Mouse (Mus musculus): ENCODE measurements around the gene Raver1.
A peak's percentile ranks its signal among the peaks of the same experiment; 100 is the strongest.
"Not testable (repeated sequence)": the region's sequence is repeated elsewhere in the genome, so short reads cannot be mapped to it uniquely, and the experiment has no call there.

Raver1 gene

GRCm38 (mm10) chr9:21104814-21105213 lies 13.0 kb upstream of the Raver1 start:
- no peak for DNase-seq

DNA sequence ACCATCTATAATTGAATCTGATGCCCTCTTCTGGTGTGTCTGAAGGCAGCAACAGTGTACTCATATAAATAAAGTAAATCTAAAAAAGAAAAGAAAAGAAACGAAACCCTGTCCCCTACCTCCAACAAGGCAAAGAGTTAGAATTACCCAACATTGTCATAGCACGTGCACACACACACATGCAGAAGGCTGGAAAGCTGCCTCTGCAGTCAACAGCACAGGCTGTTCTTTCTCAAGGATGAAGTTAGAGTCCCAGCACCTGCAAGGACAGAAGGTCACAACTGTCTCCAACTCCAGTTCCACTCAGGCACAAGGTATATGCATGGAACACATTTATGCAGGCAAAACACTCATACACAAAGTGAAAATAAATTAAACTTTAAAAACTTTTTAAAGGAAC lies 10.3 kb upstream of the Raver1 start:
- DNase-seq: no peak

- no peak for DNase-seq
Measured at GRCm38 (mm10) chr9:21100447-21101161, 8.8 kb upstream of the Raver1 start.

DNA sequence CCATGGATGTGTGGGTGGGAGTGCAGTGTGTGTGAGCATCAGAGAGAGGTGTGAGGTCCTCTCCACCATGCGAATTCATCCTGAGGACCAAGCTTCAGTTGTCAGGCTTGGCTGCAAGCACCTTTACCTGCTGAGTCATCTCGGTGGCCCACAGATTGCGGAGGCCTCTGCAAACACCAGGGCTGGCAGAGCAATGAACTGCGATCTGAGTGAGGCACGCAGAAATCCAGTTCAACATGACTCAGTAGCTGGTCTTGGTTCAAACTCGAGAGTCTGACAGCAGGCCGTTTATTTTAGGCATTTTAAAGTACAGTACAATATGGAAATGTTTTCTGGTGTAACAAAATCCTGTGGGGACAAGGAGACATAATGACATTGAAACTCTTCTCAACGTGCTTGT lies 6.0 kb upstream of the Raver1 start:
- DNase-seq: no peak

- DNase-seq: no peak
Measured at GRCm38 (mm10) chr9:21095958-21096357, 4.2 kb upstream of the Raver1 start.

DNA sequence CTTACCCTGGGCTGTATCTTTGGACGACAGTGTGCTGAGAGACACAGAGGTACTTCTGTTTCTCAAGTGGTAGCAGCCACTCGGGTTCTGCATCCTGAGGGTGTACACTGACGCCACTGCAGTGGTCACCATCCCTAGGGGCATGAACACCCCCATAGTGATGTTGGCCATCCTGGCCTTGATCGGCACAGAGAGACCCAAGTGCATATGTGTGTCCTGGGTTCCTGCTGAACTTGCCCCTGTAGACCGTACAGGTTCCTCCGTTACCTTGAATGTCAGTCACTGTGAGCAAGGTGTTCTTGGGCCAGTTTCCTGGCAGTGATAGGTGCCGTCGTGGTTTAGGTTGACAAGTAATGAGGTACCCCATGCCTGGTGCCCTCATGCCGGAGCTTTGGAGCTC lies 1.6 kb upstream of the Raver1 start:
- DNase-seq: peak; percentile 45

DNA sequence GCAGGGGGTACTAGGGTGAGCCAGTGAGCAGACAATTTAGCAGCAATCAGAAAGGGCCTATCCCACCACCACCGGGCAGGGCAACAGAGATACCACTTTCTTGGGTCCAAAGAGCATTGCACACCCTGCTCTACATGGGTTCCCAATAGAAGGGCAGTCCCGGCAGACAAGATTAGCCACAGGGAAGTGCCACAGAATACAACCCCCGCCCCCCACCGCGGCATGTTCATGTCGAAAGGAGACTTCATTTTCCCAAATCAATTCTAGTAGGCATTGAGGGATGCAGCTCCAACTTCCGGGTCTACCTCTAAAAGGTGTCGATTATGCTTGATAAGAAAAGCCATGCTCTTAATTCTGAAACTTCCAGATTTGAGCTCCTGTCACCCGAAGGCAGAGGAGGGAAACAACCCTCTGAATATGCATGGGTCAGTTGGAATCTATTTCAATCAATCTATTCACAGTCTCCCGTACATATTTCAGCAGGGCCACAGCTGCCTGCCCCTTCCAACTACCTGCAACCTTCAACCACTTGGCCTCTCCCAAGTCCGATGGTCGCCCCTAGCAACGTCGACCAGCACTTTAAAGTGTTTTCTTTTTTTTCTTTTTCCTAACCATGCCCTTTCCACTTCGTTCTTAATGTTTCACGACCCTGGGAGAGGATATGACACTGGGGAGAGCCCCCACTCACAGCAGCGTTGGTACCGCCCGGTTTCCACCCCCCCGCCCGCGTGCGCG lies 669 bp downstream of the Raver1 start:
- peak; percentile 57 for DNase-seq

DNA sequence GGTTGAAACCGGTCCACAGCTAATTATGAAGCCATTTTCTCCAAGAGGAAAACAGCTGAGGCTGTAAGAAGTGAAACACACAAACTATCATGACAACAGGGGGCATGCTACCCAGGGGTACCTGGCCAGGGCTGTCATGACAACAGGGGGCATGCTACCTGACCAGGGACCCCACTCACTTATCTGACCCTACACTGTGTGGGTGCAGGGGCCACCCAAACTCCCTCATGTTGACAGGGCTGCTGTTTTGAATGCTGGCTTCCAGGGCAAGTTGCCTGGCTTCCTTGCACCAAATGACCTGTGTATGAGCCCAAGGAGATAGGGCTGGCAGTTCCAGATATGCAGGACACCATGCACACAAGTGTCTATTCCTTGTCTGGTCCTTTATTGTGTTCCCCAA lies 1.3 kb downstream of the Raver1 start:
- DNase-seq: peak; percentile 50

DNA sequence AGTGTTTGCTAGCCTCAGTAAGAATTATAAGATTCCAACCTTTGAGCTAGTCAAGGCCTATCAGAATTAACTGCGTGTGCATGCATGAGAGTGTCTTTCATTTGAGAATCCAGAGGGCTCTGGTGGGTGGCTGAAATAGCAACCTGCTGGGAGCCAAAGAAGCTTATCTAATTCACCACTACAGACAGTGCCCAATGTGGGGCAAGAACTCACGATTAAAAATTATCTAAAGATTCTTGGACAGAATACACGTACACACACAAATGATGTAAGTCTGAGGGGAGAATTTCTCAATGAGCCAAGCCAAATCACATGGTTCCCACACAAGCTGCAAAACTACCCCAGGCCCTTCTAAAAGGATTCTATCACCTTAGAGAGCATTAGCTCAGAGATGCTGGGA lies 8.5 kb downstream of the Raver1 start:
- no peak for DNase-seq

DNA sequence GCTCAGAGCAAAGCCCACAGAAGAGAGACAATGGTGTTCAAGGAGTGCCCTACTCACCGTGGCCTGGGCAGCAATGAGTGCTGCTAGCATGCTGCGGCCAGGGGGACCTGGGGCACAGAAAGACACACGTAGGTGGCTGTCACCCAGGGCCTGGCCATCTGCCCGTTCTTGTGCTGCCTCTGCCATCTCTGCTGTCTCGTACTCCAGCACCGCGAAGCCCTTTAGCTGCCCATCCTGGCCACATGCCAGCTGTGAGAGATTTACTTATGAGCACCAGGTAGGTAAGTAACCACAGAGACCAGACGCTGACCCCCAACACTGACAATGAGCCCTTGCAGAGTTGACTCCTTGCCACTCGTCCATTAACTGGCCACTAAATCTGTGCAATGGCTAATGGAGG lies 10.7 kb downstream of the Raver1 start:
- no peak for DNase-seq

GRCm38 (mm10) chr9:21075625-21076024 lies 16.2 kb downstream of the Raver1 start:
- DNase-seq: no peak

GRCm38 (mm10) chr9:21074173-21074572 lies 17.6 kb downstream of the Raver1 start:
- no peak for DNase-seq

- peak; percentile 87 for DNase-seq
Measured at GRCm38 (mm10) chr9:21073044-21073840, 18.6 kb downstream of the Raver1 start, which contains the start of the genes Gm49373 and Fdx1l. TSS of gene Gm49373 (minus strand) at chr9:21073096. TSS of gene Fdx1l (minus strand) at chr9:21073614.

- DNase-seq: no peak
Measured at GRCm38 (mm10) chr9:21072641-21073040, 19.2 kb downstream of the Raver1 start.

DNA sequence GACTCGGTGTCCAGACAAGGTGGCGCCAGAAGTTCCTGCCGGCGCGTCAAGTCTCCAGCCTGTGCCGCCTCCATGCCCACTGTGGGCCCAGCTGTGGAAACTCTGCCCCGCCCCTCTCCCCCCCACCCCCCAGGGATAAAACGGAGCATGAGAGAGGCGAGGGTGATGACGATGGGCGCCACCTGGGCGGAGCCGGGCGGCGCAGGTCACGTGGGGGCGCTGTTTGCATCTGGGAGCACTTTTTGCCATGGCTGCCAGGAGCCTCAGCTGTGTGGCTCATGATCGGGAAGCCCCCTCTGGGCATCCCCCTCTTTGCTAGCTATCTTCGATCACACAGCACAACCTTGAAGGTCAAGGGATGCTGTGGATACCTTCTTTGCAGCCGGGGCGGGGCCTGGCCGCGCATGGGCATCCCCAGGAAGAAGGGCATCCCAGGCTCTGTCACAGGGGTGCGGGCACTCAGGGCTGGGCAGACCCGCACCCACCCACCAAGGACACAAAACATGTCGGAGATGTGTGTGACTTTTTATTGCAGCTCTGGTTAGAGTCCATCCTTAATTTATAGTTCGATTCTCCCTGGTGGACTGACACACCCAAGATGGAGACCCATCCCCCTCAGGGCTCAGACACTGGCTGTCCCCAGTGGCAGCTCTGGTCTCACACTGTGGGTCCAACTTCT lies 24.7 kb downstream of the Raver1 start, which contains the start of gene Zglp1:
Gene Zglp1 (minus strand): TSS at position 88 of the 679 bp plus-strand sequence.
- no peak for DNase-seq

GRCm38 (mm10) chr9:21062928-21063327 lies 28.9 kb downstream of the Raver1 start:
- DNase-seq: no peak

- no peak for DNase-seq
Measured at GRCm38 (mm10) chr9:21051578-21051977, 40.2 kb downstream of the Raver1 start.

DNA sequence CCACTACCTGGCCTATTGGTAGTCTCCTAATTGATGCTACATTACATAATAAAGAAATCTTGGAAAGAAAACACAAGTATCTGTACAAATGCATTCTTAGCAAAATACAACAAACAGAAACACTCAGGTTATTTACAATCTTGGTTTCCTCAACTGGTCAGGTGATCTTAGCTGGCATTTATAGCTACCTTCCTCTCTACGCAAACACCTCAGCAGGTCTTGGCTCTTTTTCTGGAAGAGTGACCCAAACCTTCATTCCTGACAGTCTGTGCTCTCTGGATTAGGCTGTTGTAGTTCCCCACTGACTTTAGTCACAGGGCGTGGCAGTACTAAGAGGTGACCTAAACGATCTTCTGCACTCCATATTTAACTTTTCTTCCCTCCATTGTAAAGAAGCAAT lies 46.6 kb downstream of the Raver1 start:
- no peak for DNase-seq

DNA sequence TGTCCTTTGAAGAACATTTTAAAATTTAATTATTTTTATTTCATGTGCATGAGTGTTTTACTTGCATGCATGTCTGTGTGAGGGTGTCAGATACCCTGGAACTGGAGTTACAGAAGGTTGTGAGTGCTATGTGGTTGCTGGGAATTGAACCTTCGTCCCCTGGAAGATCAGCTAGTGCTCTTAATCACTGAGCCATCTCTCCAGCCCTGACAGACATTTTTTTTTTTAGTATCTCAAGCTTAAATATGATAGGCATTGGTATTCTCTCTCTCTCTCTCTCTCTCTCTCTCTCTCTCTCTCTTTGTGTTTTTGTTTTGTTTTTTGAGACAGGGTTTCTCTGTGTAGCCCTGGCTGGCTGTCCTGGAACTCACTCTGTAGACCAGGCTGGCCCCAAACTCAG lies 47.0 kb downstream of the Raver1 start:
- DNase-seq: not testable (repeated sequence)

DNA sequence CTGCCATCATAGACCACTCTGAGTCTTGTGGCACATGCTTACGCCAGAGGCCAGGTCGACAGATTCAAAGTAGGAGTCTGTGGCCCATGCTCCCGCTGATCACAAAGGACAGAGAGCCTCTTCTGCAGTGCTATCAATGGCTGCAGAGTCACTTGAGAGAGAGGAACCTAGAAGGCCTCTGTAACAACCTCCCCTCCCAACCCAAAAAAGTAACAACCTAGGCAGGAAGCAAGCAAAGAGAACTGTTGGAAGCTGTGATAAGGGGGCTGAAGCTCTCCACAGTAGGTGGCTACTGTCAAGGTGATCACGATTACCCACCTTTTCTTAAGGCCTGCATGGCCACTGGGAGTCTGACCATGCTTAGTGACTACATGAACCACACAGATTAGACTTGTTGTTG lies 48.2 kb downstream of the Raver1 start:
- no peak for DNase-seq

GRCm38 (mm10) chr9:21041308-21041707 lies 50.5 kb downstream of the Raver1 start:
- no peak for DNase-seq

- no peak for DNase-seq
Measured at GRCm38 (mm10) chr9:21039779-21040178, 52.0 kb downstream of the Raver1 start.

DNA sequence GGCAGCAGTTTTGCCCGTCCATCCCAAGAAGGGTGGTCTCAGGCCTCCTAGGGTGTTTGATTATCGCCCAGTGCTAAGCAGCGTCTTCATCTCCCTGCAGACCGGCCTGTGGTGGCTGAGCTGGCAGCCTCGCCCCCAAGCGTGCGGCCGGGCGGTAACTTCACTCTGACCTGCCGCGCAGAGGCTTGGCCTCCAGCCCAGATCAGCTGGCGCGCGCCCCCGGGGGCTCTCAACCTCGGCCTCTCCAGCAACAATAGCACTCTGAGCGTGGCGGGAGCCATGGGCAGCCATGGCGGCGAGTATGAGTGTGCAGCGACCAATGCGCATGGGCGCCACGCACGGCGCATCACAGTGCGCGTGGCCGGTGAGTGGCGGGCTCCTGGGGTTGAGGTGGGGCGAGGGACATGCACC lies 54.3 kb downstream of the Raver1 start:
- no peak for DNase-seq

Data from cerebellum, adult 9-10 months (tissue).